Mouse (Mus musculus) midbrain, embryonic 11.5 days (tissue): ENCODE measurements around the gene Paf1. TPM values are rescaled to one million over a fixed set of nuclear protein-coding genes. Genes with fewer than 3 reads are reported as not detected.

Experiments
- ATAC-seq: fragments of 200-750 bp; cut with Nextera tagmentation; 2 replicates; pipeline ENCODE4 v1.8.0; 2017; ENCODE audit warnings: moderate TSS enrichment, moderate library complexity; ENCODE audit not compliant: low FRiP score
- DNase-seq: peaks from one replicate; pipeline ENCODE4 v3.0.0; 2015; ENCODE audit warnings: low spot score; ENCODE audit errors: missing footprints
- H3K27ac ChIP-seq: fragments of 300-500 bp; sonication (generic); 2 replicates; pipeline ENCODE4 v1.5.1; 2014; ENCODE audit warnings: low read depth, low read length
- H3K27me3 ChIP-seq: fragments of 300-500 bp; sonication (generic); 2 replicates; pipeline ENCODE4 v1.6.1; 2014; ENCODE audit warnings: mild to moderate bottlenecking, low read length, moderate library complexity, mixed read lengths; ENCODE audit not compliant: control insufficient read depth, insufficient read depth
- H3K36me3 ChIP-seq: fragments of 300-500 bp; sonication (generic); 2 replicates; pipeline ENCODE4 v1.6.1; 2014; ENCODE audit warnings: mild to moderate bottlenecking, low read length, moderate library complexity, mixed read lengths; ENCODE audit not compliant: control insufficient read depth, insufficient read depth
- H3K4me1 ChIP-seq: fragments of 300-500 bp; sonication (generic); 2 replicates; pipeline ENCODE4 v1.6.1; 2014; ENCODE audit warnings: low read length; ENCODE audit not compliant: control insufficient read depth, insufficient read depth
- H3K4me2 ChIP-seq: fragments of 300-500 bp; sonication (generic); 2 replicates; pipeline ENCODE4 v1.6.1; 2014; ENCODE audit warnings: mild to moderate bottlenecking, moderate library complexity
- H3K4me3 ChIP-seq: fragments of 300-500 bp; sonication (generic); 2 replicates; pipeline ENCODE4 v1.5.1; 2014; ENCODE audit warnings: low read depth, low read length
- H3K9ac ChIP-seq: fragments of 300-500 bp; sonication (generic); 2 replicates; pipeline ENCODE4 v1.6.1; 2014; ENCODE audit warnings: low read length
- H3K9me3 ChIP-seq: fragments of 300-500 bp; sonication (generic); 2 replicates; pipeline ENCODE4 v1.6.1; 2016; ENCODE audit warnings: low read length; ENCODE audit not compliant: control insufficient read depth
- WGBS: fragments of 180-500 bp; shearing (Covaris S2); extraction: QIAGEN DNeasy Blood & Tissue Kit; methylation state at CpG from one replicate; pipeline ENCODE4 v1.1.7; 2014; 5-methylcytosine and 5-hydroxymethylcytosine counted together
- polyA plus RNA-seq: library from polyadenylated mRNA; unstranded; fragments of >200 nt; fragmentation: Nextera tagmentation; extraction: Ambion mirVana; gene quantifications from 2 replicates; pipeline ENCODE4 v1.2.1, GENCODE M21; 2014

Paf1 gene
- polyA plus RNA-seq, 1 experiment from 2014 or later: 72.8 TPM

DNA sequence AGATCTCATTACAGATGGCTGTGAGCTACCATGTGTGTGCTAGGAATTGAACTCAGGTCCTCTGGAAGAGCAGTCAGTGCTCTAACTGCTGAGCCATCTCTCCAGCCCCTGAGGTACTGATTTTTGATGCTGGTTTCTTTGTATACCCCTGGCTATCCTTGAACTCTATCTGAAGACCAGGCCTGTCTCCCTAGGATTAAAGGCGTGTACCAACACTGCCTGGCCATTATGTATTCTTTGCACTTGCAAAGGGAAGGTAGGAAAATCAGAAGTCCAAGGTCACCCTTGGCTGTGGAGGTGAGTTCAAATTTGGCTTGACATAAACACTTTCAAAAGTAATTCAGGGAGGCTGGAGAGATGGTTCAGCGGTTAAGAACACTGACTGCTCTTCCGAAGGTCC, 38.2 kb upstream of the Paf1 start:
- H3K9me3 ChIP-seq: no peaks in the 10 kb centered on the region
- H3K4me3 ChIP-seq: no peak overlapping the region
- 95% methylated on average over 3 of the region's 3 CpGs for WGBS
- DNase-seq (no peak), ATAC-seq (no peak)
- no peak overlapping the region for H3K27ac ChIP-seq
- H3K27me3 ChIP-seq: no peaks in the 10 kb centered on the region
- H3K4me2 ChIP-seq: no peak overlapping the region
- H3K36me3 ChIP-seq: peaks cover 11% of the 10 kb centered on the region
- peaks cover 32% of the 10 kb centered on the region for H3K4me1 ChIP-seq
- H3K9ac ChIP-seq: no peak overlapping the region

DNA sequence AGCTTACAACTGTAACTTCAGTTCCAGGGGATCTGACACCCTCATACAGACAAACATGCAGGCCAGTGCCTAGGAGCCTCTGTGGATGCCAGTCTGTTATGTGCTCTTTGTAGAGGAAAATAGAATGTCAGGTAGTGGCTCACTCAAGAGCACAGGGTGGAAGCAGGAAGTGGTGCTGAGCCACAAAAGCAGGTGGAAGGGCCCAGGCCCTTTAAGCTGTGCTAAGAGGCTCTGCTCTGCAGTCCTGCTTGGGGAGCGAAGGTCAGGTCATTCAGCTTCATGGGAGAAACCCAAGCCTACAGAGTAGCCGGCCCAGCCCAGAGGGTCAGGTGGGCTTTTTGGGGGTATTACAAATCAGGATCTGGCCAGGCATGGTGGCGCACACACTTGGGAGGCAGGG, 37.5 kb upstream of the Paf1 start:
- Histone ChIP-seq H3K4me3 (no peak overlapping the region), H3K4me2 (no peak overlapping the region), H3K4me1 (peaks cover 26% of the 10 kb centered on the region), H3K9me3 (no peaks in the 10 kb centered on the region), H3K27ac (no peak overlapping the region), H3K9ac (no peak overlapping the region), H3K27me3 (no peaks in the 10 kb centered on the region), H3K36me3 (peaks cover 14% of the 10 kb centered on the region)
- DNase-seq (no peak), ATAC-seq (no peak)
- WGBS: 93% methylated on average over 3 of the region's 3 CpGs

DNA sequence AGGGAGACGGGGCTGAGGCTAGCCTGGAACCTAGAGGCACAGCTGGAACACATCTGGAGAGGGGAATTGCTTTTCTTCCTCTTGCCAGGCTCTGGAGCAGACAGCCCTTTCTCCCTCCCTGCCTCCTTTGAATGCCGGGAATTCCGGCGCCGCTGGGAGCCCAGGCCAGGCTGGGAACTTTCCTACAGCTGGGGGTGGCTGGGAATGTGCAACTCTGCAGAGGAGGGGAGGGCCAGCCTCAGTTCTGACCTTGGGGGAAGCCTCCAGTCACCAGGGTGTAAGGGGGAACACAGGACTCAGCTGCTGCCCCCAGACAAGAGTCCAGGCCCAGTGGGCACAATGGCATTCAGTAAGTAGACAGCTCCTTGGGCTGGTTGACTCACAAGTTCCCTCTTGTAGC, 35.8 kb upstream of the Paf1 start:
- ATAC-seq: peak; percentile 22; the same call in 1 of the 2 replicates
- no peaks in the 10 kb centered on the region; the same call in 1 of the 2 replicates for H3K9me3 ChIP-seq
- peaks cover 18% of the 10 kb centered on the region for H3K4me1 ChIP-seq
- H3K36me3 ChIP-seq: peaks cover 30% of the 10 kb centered on the region
- H3K27me3 ChIP-seq: no peaks in the 10 kb centered on the region
- H3K27ac ChIP-seq: peak overlapping the region; percentile 58; the same call in 1 of the 2 replicates
- no peak overlapping the region for H3K4me2 ChIP-seq
- H3K9ac ChIP-seq: peak overlapping the region; percentile 37; the same call in 1 of the 2 replicates
- 2% methylated on average over 5 of the region's 5 CpGs for WGBS
- no peak for DNase-seq
- H3K4me3 ChIP-seq: no peak overlapping the region

DNA sequence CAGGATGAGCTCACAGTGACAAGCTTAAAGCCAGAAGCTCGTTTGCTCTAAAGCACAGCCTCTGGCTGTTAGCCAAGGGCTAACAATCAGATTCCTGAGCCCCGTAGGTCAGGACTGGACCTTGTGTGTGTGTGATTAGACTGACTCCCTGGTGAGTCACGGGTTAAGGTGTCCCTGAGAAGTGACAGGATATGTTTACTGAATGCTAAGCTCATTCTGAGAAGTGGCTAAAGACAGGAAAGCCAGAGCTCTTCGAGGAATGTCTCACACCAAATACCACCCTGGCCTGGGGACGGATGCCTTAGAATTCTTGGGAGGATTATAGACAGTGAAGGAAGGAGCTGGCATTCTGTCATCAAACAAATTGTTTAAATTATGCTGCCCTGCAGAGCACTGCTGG, 34.8 kb upstream of the Paf1 start:
- no peaks in the 10 kb centered on the region for H3K27me3 ChIP-seq
- H3K36me3 ChIP-seq: peaks cover 35% of the 10 kb centered on the region
- H3K9me3 ChIP-seq: no peaks in the 10 kb centered on the region; the same call in 1 of the 2 replicates
- H3K9ac ChIP-seq: peak overlapping the region; percentile 37; the same call in 1 of the 2 replicates
- H3K4me1 ChIP-seq: peaks cover 18% of the 10 kb centered on the region
- ATAC-seq: peak; percentile 64
- 2% methylated on average over 5 of the region's 5 CpGs for WGBS
- H3K4me2 ChIP-seq: 0 out of 2 replicates have a peak overlapping the region, but pooled peaks have one; percentile 8
- H3K4me3 ChIP-seq: no peak overlapping the region
- peak; percentile 91 for DNase-seq
- H3K27ac ChIP-seq: peak overlapping the region; percentile 58

DNA sequence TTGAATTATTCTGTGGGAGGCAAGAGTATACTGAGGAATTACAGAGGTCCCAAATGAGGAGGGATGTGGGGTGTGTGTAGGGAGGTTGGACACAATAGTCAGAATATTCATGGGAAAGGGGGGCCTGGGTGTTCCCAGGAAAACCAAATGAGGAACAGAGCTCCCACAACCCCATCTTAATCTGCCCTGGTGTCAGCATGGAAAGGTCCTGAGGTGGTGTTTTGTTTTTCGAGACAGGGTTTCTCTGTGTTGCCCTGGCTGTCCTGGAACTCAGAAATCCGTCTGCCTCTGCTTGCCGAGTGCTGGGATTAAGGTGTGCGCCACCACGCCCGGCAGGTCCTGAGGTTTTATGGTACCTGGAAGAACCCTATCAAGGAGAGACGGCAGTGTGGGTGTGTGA, 34.3 kb upstream of the Paf1 start:
- H3K4me1 ChIP-seq: peaks cover 18% of the 10 kb centered on the region
- no peaks in the 10 kb centered on the region for H3K27me3 ChIP-seq
- H3K4me3 ChIP-seq: no peak overlapping the region
- WGBS: 51% methylated on average over 7 of the region's 7 CpGs
- ATAC-seq (peak; percentile 50), DNase-seq (no peak)
- peaks cover 30% of the 10 kb centered on the region for H3K36me3 ChIP-seq
- no peaks in the 10 kb centered on the region; the same call in 1 of the 2 replicates for H3K9me3 ChIP-seq
- H3K9ac ChIP-seq: peak overlapping the region; percentile 37; the same call in 1 of the 2 replicates
- peak overlapping the region; percentile 58 for H3K27ac ChIP-seq
- H3K4me2 ChIP-seq: no peak overlapping the region

DNA sequence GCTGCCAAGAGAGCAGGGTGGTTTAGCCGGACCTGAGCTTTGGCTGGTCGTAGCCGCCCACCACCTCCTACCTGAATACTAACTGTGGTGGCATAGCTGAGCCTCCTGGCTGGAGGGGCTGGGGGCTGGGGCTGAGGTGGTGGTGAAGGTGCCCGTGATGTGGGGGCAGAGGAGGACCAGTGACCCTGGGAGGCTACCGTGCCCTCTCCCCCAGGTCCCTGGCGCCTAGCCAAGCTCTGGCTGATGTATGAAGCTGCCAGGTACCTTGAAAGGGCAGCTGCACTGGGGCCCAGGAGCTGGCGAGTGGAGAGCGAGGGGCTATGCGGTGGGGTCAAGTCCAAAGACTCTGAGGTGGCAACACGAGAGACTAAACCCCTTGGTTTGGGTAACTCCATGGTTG, 32.9 kb upstream of the Paf1 start:
- DNase-seq (no peak), ATAC-seq (no peak)
- no peak overlapping the region for H3K4me2 ChIP-seq
- no peak overlapping the region for H3K27ac ChIP-seq
- no peak overlapping the region for H3K4me3 ChIP-seq
- peaks cover 32% of the 10 kb centered on the region for H3K36me3 ChIP-seq
- no peak overlapping the region for H3K9ac ChIP-seq
- H3K4me1 ChIP-seq: peaks cover 18% of the 10 kb centered on the region
- H3K9me3 ChIP-seq: no peaks in the 10 kb centered on the region; the same call in 1 of the 2 replicates
- no peaks in the 10 kb centered on the region for H3K27me3 ChIP-seq
- WGBS: 92% methylated on average over 10 of the region's 10 CpGs

DNA sequence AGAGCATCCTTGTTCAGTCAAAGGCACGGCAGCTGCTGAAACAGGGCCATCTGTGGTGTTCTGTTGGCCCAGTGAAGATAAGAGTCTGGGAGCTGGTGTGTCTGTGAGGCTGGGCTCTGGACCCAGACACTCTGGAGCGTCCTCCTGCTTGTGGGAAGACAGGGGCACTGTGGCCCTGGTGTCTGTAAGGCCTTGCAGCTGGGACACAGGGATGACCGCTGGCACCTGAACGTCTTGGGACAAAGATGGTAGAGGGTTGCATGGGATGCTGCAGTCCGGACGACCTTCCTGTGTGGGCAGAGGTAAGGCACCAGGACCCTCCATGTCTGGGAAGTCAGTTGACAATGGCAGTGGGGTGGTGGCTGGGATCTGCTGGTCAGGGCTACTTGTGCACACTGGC, 32.5 kb upstream of the Paf1 start:
- Histone ChIP-seq H3K36me3 (peaks cover 36% of the 10 kb centered on the region), H3K9ac (no peak overlapping the region), H3K4me1 (peaks cover 18% of the 10 kb centered on the region), H3K27me3 (no peaks in the 10 kb centered on the region), H3K9me3 (no peaks in the 10 kb centered on the region; the same call in 1 of the 2 replicates), H3K4me2 (no peak overlapping the region), H3K27ac (no peak overlapping the region), H3K4me3 (no peak overlapping the region)
- no peak for DNase-seq
- ATAC-seq: no peak
- WGBS: 96% methylated on average over 6 of the region's 6 CpGs

DNA sequence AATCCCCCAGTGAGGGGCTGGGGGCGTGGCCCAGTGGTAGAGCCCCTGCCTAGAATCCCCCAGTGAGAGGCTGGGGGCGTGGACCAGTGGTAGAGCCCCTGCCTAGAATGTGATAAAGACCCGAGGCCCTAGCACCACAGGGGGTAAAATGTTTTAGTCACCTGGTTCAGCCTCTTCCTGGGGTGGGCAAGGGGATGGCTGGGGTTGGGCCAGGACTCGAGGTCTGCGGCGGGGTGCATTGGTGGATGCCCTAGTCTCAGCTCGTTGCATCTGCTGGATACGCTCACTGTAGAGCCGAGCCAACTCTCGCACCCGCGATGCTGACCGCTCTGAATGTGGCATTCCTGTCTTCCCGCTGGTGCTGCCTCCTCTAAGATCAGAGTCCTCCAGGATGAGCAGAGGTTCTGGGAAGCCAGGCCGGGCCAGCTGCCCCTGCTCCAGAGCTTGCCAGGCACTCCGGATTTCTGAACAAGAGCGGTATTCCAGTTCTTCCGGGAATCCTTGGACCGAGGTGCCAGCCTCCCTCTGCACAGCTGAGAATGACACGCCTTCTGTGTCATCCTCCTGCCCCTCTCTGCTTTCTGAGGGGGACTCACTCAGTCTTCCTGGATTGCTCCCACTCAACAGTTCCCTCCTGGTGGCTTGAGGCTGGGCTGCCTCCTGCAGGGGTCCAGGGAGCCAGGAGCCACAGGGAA, 31.0 kb upstream of the Paf1 start:
- WGBS: 95% methylated on average over 20 of the region's 20 CpGs
- H3K27me3 ChIP-seq: no peaks in the 10 kb centered on the region
- ATAC-seq: no peak
- H3K36me3 ChIP-seq: peaks cover 38% of the 10 kb centered on the region
- H3K9me3 ChIP-seq: no peaks in the 10 kb centered on the region; the same call in 1 of the 2 replicates
- H3K4me2 ChIP-seq: no peak overlapping the region
- no peak overlapping the region for H3K4me3 ChIP-seq
- no peak overlapping the region for H3K9ac ChIP-seq
- peaks cover 16% of the 10 kb centered on the region for H3K4me1 ChIP-seq
- no peak for DNase-seq
- no peak overlapping the region for H3K27ac ChIP-seq

DNA sequence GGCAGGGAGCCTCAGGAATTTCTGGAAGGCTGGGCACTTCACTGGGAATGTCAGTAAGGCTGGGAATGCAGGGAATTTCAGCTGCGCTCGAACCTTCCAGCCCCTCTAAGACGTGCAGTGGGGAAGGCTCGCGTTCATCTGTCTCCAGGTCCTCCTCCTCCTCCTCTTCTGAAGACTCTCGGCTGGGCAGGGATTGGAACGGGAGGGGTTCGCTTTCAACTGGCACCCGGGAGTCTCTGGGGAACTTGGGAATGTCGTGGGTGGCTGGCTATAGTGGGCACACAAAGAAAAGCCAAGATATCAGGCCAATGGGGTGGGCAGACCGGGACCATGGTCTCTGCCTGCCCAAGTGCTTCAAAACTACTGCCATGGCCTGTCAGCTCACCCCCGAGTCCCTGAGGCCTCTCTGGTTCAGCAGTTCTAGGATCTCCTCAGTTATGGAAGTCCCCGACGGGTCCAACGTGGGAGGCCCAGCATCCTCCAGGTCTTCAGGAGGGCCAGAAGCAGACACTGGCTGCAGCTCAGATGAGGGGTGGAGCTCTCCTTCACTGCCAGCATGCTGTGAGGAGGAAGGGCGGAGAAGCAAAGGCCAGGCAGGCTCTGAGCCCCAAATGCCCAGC, 30.2 kb upstream of the Paf1 start:
- Histone ChIP-seq H3K27me3 (no peaks in the 10 kb centered on the region), H3K9me3 (no peaks in the 10 kb centered on the region; the same call in 1 of the 2 replicates), H3K9ac (no peak overlapping the region), H3K4me1 (peaks cover 9% of the 10 kb centered on the region), H3K4me2 (no peak overlapping the region), H3K27ac (no peak overlapping the region), H3K4me3 (no peak overlapping the region), H3K36me3 (peaks cover 44% of the 10 kb centered on the region)
- no peak for ATAC-seq
- DNase-seq: no peak
- WGBS: 82% methylated on average over 16 of the region's 16 CpGs
